Mouse (Mus musculus) macrophage (primary cell): ENCODE results near the gene Adh7. TPM values are rescaled to one million over a fixed set of nuclear protein-coding genes. Genes with fewer than 3 reads are reported as not detected.

Source experiments
- polyA plus RNA-seq: library from polyadenylated mRNA; stranded (reverse); fragments of 250-400 nt; gene quantifications from 3 replicates; pipeline ENCODE4 v1.2.4, GENCODE M21; 2018; ENCODE audit warnings: inconsistent platforms

Adh7 gene
- polyA plus RNA-seq, 1 experiment from 2014 or later, result not detected

Other genes starting within 250 kb of the Adh7 start
- 10.8 to 14.3 TPM (median 10.8 TPM) in 3 replicates for gene Dapp1, start 236.2 kb upstream of the Adh7 start, polyA plus RNA-seq
- not detected in 3 replicates for gene 1110002E22Rik, start 152.7 kb upstream of the Adh7 start, polyA plus RNA-seq
- not detected in 3 replicates for gene Gm5105, start 150.4 kb upstream of the Adh7 start, polyA plus RNA-seq
- gene Trmt10a, start 74.3 kb upstream of the Adh7 start, polyA plus RNA-seq, result 2.2 to 3.3 TPM (median 3.1 TPM) in 3 replicates
- 0.61 to 1.0 TPM (median 0.72 TPM) in 3 replicates for gene Mttp, start 72.8 kb upstream of the Adh7 start, polyA plus RNA-seq
- not detected in 3 replicates for gene 4930579F01Rik, start 23.9 kb upstream of the Adh7 start, polyA plus RNA-seq
- gene Adh1, start 43.2 kb downstream of the Adh7 start, polyA plus RNA-seq, result not detected in 3 replicates
- gene Adh6a, start 95.5 kb downstream of the Adh7 start, polyA plus RNA-seq, result not detected in 3 replicates
- not detected in 3 replicates for gene Adh6b, start 124.0 kb downstream of the Adh7 start, polyA plus RNA-seq
- not detected in 3 replicates for gene Adh4, start 197.7 kb downstream of the Adh7 start, polyA plus RNA-seq
- gene Adh5, start 225.3 kb downstream of the Adh7 start, polyA plus RNA-seq, result 51.7 to 94.7 TPM (median 76.1 TPM) in 3 replicates